Mouse (Mus musculus) WW6 (cell line): ENCODE results near the gene Rtl10.
"Not testable (repeated sequence)": the region's sequence is repeated elsewhere in the genome, so short reads cannot be mapped to it uniquely, and the experiment has no call there.

ENCODE experiments used
- DNase-seq: peaks from one replicate; pipeline ENCODE4 v3.0.0-alpha.2; 2013; ENCODE audit warnings: low read depth, low spot score

Gene Rtl10

GRCm38 (mm10) chr16:18482431-18482830 lies 16.3 kb upstream of the Rtl10 start:
- DNase-seq: no peak

- DNase-seq: no peak
These were observed 14.9 kb upstream of the Rtl10 start for GRCm38 (mm10) chr16:18483839-18484238.

GRCm38 (mm10) chr16:18484386-18484785 lies 14.3 kb upstream of the Rtl10 start:
- DNase-seq: no peak

- no peak for DNase-seq
These were observed 13.8 kb upstream of the Rtl10 start for GRCm38 (mm10) chr16:18484794-18485435.

GRCm38 (mm10) chr16:18486126-18486525 lies 12.6 kb upstream of the Rtl10 start:
- DNase-seq: no peak

- DNase-seq: no peak
These were observed 8.4 kb upstream of the Rtl10 start for GRCm38 (mm10) chr16:18490281-18490680.

GRCm38 (mm10) chr16:18490894-18491293 lies 7.8 kb upstream of the Rtl10 start:
- no peak for DNase-seq

GRCm38 (mm10) chr16:18497865-18498515 lies 711 bp upstream of the Rtl10 start:
- no peak for DNase-seq

- DNase-seq: no peak
These were observed 295 bp downstream of the Rtl10 start for GRCm38 (mm10) chr16:18498996-18499395.

- DNase-seq: no peak
These were observed 2.8 kb downstream of the Rtl10 start for GRCm38 (mm10) chr16:18501531-18501930.

GRCm38 (mm10) chr16:18503566-18504342 lies 5.1 kb downstream of the Rtl10 start:
- no peak for DNase-seq

- no peak for DNase-seq
These were observed 8.0 kb downstream of the Rtl10 start for GRCm38 (mm10) chr16:18506524-18507199.

- no peak for DNase-seq
These were observed 8.5 kb downstream of the Rtl10 start for GRCm38 (mm10) chr16:18507200-18507549.

- DNase-seq: no peak
These were observed 13.0 kb downstream of the Rtl10 start for GRCm38 (mm10) chr16:18511741-18512140.

- DNase-seq: no peak
These were observed 14.8 kb downstream of the Rtl10 start for GRCm38 (mm10) chr16:18513508-18513907.

- no peak for DNase-seq
These were observed 19.4 kb downstream of the Rtl10 start for GRCm38 (mm10) chr16:18518091-18518490.

GRCm38 (mm10) chr16:18523563-18524245 lies 25.0 kb downstream of the Rtl10 start:
- DNase-seq: no peak

- no peak for DNase-seq
These were observed 30.0 kb downstream of the Rtl10 start for GRCm38 (mm10) chr16:18528656-18529055.

- not testable (repeated sequence) for DNase-seq
These were observed 34.4 kb downstream of the Rtl10 start for GRCm38 (mm10) chr16:18533061-18533460.

- no peak for DNase-seq
These were observed 38.8 kb downstream of the Rtl10 start for GRCm38 (mm10) chr16:18537407-18537990.

GRCm38 (mm10) chr16:18539281-18539680 lies 40.6 kb downstream of the Rtl10 start:
- no peak for DNase-seq
